ENCODE assay signal across 14 mouse cellular contexts in the genomic region with DNA sequence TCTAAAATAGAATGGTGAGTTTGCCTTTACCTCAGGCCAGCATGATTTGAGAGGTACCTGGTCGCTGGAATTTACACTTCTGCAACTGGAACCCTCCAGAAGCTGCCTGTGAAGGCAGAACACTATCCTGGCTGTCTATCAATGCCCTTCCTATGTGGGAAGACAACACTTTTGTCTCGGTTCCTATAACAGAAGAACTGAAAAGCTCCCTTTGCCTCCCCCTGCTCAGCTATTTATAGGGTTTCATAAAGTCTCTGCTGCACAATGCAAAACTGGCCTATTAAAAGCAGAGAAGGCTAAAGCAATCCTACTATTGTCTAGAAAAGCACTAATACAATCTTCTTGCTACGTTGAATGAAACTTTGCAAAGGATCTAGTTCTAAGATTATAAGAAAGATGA.
A peak's percentile ranks its signal among the peaks of the same experiment; 100 is the strongest.
DNase-seq lines count a peak whose midpoint lies in the region.
"Had no signal": no experiment of that assay in that cellular context is flagged by ENCODE, and none has a peak within 500 bp of the region (broad histone marks: within the 10 kb centered on the region; RNA-seq: fewer than 3 reads in every experiment).

No protein-coding gene starts in this region.

- peak; percentile 15 to 22 for DNase-seq in frontal cortex, adult 2 months (ENCODE audit: extremely low spot score in 1 of 2, low spot score in 1 of 2)
- DNase-seq in frontal cortex, postnatal 25 days (ENCODE audit: low spot score in 2 of 2), result no peak
- peak; percentile 17 for DNase-seq in right cerebral cortex, adult 18-20 months
- no peak for DNase-seq in right cerebral cortex, postnatal 4 days
- DNase-seq in telencephalon, adult 2 months (ENCODE audit: low read depth, low spot score), result peak; percentile 19
- DNase-seq in retina, postnatal 1 day, result no peak
- DNase-seq: adrenal gland, adult 2 months; adrenal gland, postnatal 10 days; adrenal gland, postnatal 25 days; cerebellum, adult 11-12 months; cerebellum, adult 2 months; cerebellum, adult 9-10 months; cerebellum, postnatal 10 days; cerebellum, postnatal 25 days had no signal

Comparison
In these comparisons a context has a peak if more than half of its experiments do, and no peak if none do; other contexts are left out.
1. DNase-seq: peak in frontal cortex, adult 2 months (2 of 2), right cerebral cortex, adult 18-20 months (single experiment) and telencephalon, adult 2 months (single experiment); none in frontal cortex, postnatal 25 days (0 of 2), right cerebral cortex, postnatal 4 days (single experiment) and retina, postnatal 1 day (single experiment).